Mouse (Mus musculus): ENCODE measurements around the gene Ano4.

DNA sequence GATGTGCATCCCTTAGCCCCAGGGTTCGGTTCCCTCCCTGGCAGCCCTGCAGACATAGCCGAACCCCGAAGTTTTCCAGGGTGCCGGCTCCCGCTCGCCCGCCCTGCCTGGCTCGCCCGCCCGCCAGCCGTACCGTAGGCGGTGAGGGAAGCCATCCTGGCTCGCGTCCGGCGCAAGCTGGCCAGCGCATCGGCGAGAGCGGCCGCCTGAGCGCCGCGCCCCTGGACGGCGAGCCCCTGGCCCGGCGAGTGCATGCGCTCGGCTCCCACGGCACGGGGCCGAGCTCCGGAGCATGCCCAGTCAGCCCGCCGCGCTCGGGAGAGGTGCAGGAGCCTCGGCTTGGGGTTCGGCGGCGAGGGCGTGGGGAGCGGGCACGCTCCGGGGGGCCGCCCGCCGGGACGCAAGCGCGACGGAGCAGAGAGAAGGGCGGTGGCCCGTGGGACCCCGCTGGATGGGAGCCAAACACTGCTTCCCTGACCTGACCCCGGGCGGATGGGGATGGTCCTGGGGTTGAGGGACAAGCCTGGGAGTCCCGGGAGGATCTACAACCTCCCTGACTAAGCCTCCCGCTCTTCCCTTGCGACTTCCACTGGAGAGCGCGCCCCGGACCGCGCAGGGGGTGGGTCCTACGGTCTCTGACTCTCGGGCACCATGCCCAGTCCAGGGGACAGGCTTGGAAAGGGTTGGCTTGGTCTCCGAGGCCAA lies at the start of gene Ano4:
- no peak for TF ChIP-seq POLR2A (IDR thresholded peaks at IDR 0.05; ENCODE audit: low read depth, low read length)
- no peak for TF ChIP-seq CTCF (conservative IDR thresholded peaks at IDR 0.05 in 1 of 2, IDR thresholded peaks at IDR 0.05 in 1 of 2; ENCODE audit: low read depth in 2 of 2, low read length in 2 of 2)

All from CH12.LX (cell line).